Mouse (Mus musculus) CH12.LX (cell line): Measurements from ENCODE around the gene Olfr718-ps1. TPM values are rescaled to one million over a fixed set of nuclear protein-coding genes. Genes with fewer than 3 reads are reported as not detected.

ENCODE experiments used
- DNase-seq: peaks from one replicate; pipeline ENCODE4 v3.0.0-alpha.2; 2013; ENCODE audit errors: extremely low read depth
- H3K27ac ChIP-seq: 2 replicates; pipeline ENCODE4 v1.5.1; 2012; ENCODE audit warnings: low read depth, mild to moderate bottlenecking, control low read depth, moderate library complexity; ENCODE audit not compliant: insufficient read depth
- H3K27me3 ChIP-seq: replicated peaks from 2 replicates; pipeline ENCODE3; 2012; ENCODE audit warnings: inconsistent platforms
- H3K36me3 ChIP-seq, 2 experiments: replicated peaks in 1 of 2; 2 replicates each; pipeline versions ENCODE3 to v1.6.1; 2012; ENCODE audit warnings: inconsistent platforms in 1 of 2, low read length in 1 of 2, mild to moderate bottlenecking in 1 of 2, mixed read lengths in 1 of 2, moderate library complexity in 1 of 2; ENCODE audit not compliant: control insufficient read depth in 1 of 2, insufficient read depth in 1 of 2
- H3K4me1 ChIP-seq, 2 experiments: 2 replicates each; pipeline ENCODE4 v1.6.1; 2012; ENCODE audit warnings: inconsistent platforms in 1 of 2, moderate library complexity in 1 of 2; ENCODE audit not compliant: insufficient read depth in 2 of 2, control insufficient read depth in 1 of 2
- H3K4me2 ChIP-seq: 2 replicates; pipeline ENCODE4 v1.6.1; 2012; ENCODE audit warnings: low read depth, mild to moderate bottlenecking, control low read depth; ENCODE audit not compliant: poor library complexity, insufficient read depth, severe bottlenecking
- H3K4me3 ChIP-seq, 3 experiments: fragments of 150-350 bp in 1 of 3; sonication (generic) in 1 of 3; replicated peaks in 1 of 3; 2 replicates each; pipeline versions ENCODE3 to v1.5.1; 2011 to 2012; ENCODE audit warnings: low read depth in 2 of 3, low read length in 2 of 3, mild to moderate bottlenecking in 2 of 3, moderate library complexity in 2 of 3, control low read depth in 1 of 3, improper control_type of control experiment in 1 of 3, inconsistent platforms in 1 of 3, mixed read lengths in 1 of 3; ENCODE audit not compliant: poor library complexity in 1 of 3
- H3K79me2 ChIP-seq: replicated peaks from 2 replicates; pipeline ENCODE4 v1.6.1; 2012; ENCODE audit warnings: mild to moderate bottlenecking, moderate library complexity; ENCODE audit not compliant: control insufficient read depth, poor library complexity, insufficient read depth, severe bottlenecking; ENCODE audit errors: extremely low read depth
- H3K9ac ChIP-seq: 2 replicates; pipeline ENCODE4 v1.6.1; 2012; ENCODE audit warnings: low read depth, mild to moderate bottlenecking, control low read depth, moderate library complexity; ENCODE audit not compliant: insufficient read depth
- H3K9me3 ChIP-seq: replicated peaks from 2 replicates; pipeline ENCODE3; 2012; ENCODE audit warnings: low read length, inconsistent platforms, mixed read lengths
- BHLHE40 ChIP-seq: IDR thresholded peaks from 2 replicates; pipeline ENCODE4 v1.6.1; 2011; ENCODE audit warnings: mild to moderate bottlenecking, low read depth, low read length, improper control_type of control experiment
- CHD1 ChIP-seq: IDR thresholded peaks from 2 replicates; pipeline ENCODE4 v1.6.1; 2012; ENCODE audit warnings: low read depth, low read length, improper control_type of control experiment, inconsistent platforms
- CHD2 ChIP-seq: IDR thresholded peaks from 2 replicates; pipeline ENCODE4 v1.6.1; 2011; ENCODE audit warnings: low read length, improper control_type of control experiment
- CTCF ChIP-seq, 2 experiments: IDR thresholded peaks in 1 of 2; conservative IDR thresholded peaks in 1 of 2; 2 replicates each; pipeline ENCODE4 v1.5.1; 2011 to 2012; ENCODE audit warnings: low read depth in 2 of 2, low read length in 2 of 2, improper control_type of control experiment in 1 of 2, inconsistent platforms in 1 of 2, mild to moderate bottlenecking in 1 of 2, moderate library complexity in 1 of 2
- E2F4 ChIP-seq: IDR thresholded peaks from 2 replicates; pipeline ENCODE4 v1.6.1; 2011; ENCODE audit warnings: low read depth, low read length, improper control_type of control experiment; ENCODE audit not compliant: insufficient replicate concordance
- ELF1 ChIP-seq: IDR thresholded peaks from 2 replicates; pipeline ENCODE4 v1.6.1; 2014; ENCODE audit warnings: low read depth, mild to moderate bottlenecking, inconsistent platforms, low read length, improper control_type of control experiment
- EP300 ChIP-seq: IDR thresholded peaks from 2 replicates; pipeline ENCODE4 v1.6.1; 2011; ENCODE audit warnings: low read length, improper control_type of control experiment
- ETS1 ChIP-seq: conservative IDR thresholded peaks from 2 replicates; pipeline ENCODE4 v1.6.1; 2012; ENCODE audit warnings: low read depth, mild to moderate bottlenecking, inconsistent platforms, low read length, improper control_type of control experiment, moderate library complexity
- GABPA ChIP-seq: IDR thresholded peaks from 2 replicates; pipeline ENCODE4 v1.6.1; 2012; ENCODE audit warnings: low read depth, low read length, improper control_type of control experiment, inconsistent platforms; ENCODE audit not compliant: insufficient replicate concordance
- HCFC1 ChIP-seq: IDR thresholded peaks from 2 replicates; pipeline ENCODE4 v1.6.1; 2012; ENCODE audit warnings: low read depth, mild to moderate bottlenecking, inconsistent platforms, low read length, improper control_type of control experiment
- IRF4 ChIP-seq: IDR thresholded peaks from 2 replicates; pipeline ENCODE4 v1.6.1; 2014; ENCODE audit warnings: low read depth, mild to moderate bottlenecking, inconsistent platforms, low read length, improper control_type of control experiment
- JUN ChIP-seq: IDR thresholded peaks from 2 replicates; pipeline ENCODE4 v1.6.1; 2011; ENCODE audit warnings: low read depth, mild to moderate bottlenecking, low read length, improper control_type of control experiment, moderate library complexity; ENCODE audit not compliant: insufficient read depth
- JUND ChIP-seq: conservative IDR thresholded peaks from 2 replicates; pipeline ENCODE4 v1.6.1; 2011; ENCODE audit warnings: low read depth, low read length, improper control_type of control experiment
- KAT2A ChIP-seq: IDR thresholded peaks from 2 replicates; pipeline ENCODE4 v1.6.1; 2012; ENCODE audit warnings: low read length, improper control_type of control experiment, inconsistent platforms; ENCODE audit not compliant: insufficient replicate concordance
- MAFK ChIP-seq: IDR thresholded peaks from 2 replicates; pipeline ENCODE4 v1.6.1; 2011; ENCODE audit warnings: low read length, improper control_type of control experiment; ENCODE audit not compliant: insufficient replicate concordance
- MAX ChIP-seq: IDR thresholded peaks from 2 replicates; pipeline ENCODE4 v1.6.1; 2011; ENCODE audit warnings: low read length, improper control_type of control experiment
- MAZ ChIP-seq: IDR thresholded peaks from 2 replicates; pipeline ENCODE4 v1.6.1; 2012; ENCODE audit warnings: low read depth, mild to moderate bottlenecking, inconsistent platforms, low read length, improper control_type of control experiment, moderate library complexity
- MEF2A ChIP-seq: IDR thresholded peaks from 2 replicates; pipeline ENCODE4 v1.6.1; 2014; ENCODE audit warnings: low read depth, mild to moderate bottlenecking, inconsistent platforms, low read length, improper control_type of control experiment, borderline replicate concordance
- MXI1 ChIP-seq: IDR thresholded peaks from 2 replicates; pipeline ENCODE4 v1.6.1; 2011; ENCODE audit warnings: mild to moderate bottlenecking, low read depth, low read length, improper control_type of control experiment
- MYC ChIP-seq: IDR thresholded peaks from 2 replicates; pipeline ENCODE4 v1.6.1; 2011; ENCODE audit warnings: low read depth, mild to moderate bottlenecking, improper control_type of control experiment, low read length
- NELFE ChIP-seq: IDR thresholded peaks from 2 replicates; pipeline ENCODE4 v1.6.1; 2011; ENCODE audit warnings: low read depth, low read length, improper control_type of control experiment
- NRF1 ChIP-seq: IDR thresholded peaks from 2 replicates; pipeline ENCODE4 v1.6.1; 2014; ENCODE audit warnings: low read depth, mild to moderate bottlenecking, inconsistent platforms, low read length, improper control_type of control experiment, moderate library complexity
- PAX5 ChIP-seq: IDR thresholded peaks from 2 replicates; pipeline ENCODE4 v1.6.1; 2012; ENCODE audit warnings: low read length, inconsistent platforms, mixed read lengths
- POLR2A ChIP-seq: IDR thresholded peaks from 2 replicates; pipeline ENCODE4 v1.6.1; 2011; ENCODE audit warnings: low read depth, mild to moderate bottlenecking, improper control_type of control experiment, low read length
- POLR2AphosphoS2 ChIP-seq: IDR thresholded peaks from 2 replicates; pipeline ENCODE4 v1.6.1; 2011; ENCODE audit warnings: low read depth, low read length, improper control_type of control experiment
- RAD21 ChIP-seq: IDR thresholded peaks from 2 replicates; pipeline ENCODE4 v1.6.1; 2011; ENCODE audit warnings: low read depth, mild to moderate bottlenecking, low read length, improper control_type of control experiment, moderate library complexity
- RCOR1 ChIP-seq: conservative IDR thresholded peaks from 2 replicates; pipeline ENCODE4 v1.6.1; 2012; ENCODE audit warnings: low read depth, mild to moderate bottlenecking, inconsistent platforms, low read length, improper control_type of control experiment
- SIN3A ChIP-seq: IDR thresholded peaks from 2 replicates; pipeline ENCODE4 v1.6.1; 2012; ENCODE audit warnings: low read length, improper control_type of control experiment, inconsistent platforms
- SMC3 ChIP-seq: IDR thresholded peaks from 2 replicates; pipeline ENCODE4 v1.6.1; 2011; ENCODE audit warnings: low read depth, low read length, improper control_type of control experiment
- TBP ChIP-seq: conservative IDR thresholded peaks from 2 replicates; pipeline ENCODE4 v1.6.1; 2011; ENCODE audit warnings: low read depth, low read length, improper control_type of control experiment
- TCF12 ChIP-seq: IDR thresholded peaks from 2 replicates; pipeline ENCODE4 v1.6.1; 2014; ENCODE audit warnings: low read depth, mild to moderate bottlenecking, inconsistent platforms, low read length, improper control_type of control experiment
- UBTF ChIP-seq: IDR thresholded peaks from 2 replicates; pipeline ENCODE4 v1.6.1; 2012; ENCODE audit warnings: low read depth, mild to moderate bottlenecking, inconsistent platforms, low read length, improper control_type of control experiment, moderate library complexity
- USF1 ChIP-seq: IDR thresholded peaks from 2 replicates; pipeline ENCODE4 v1.6.1; 2014; ENCODE audit warnings: low read depth, mild to moderate bottlenecking, inconsistent platforms, low read length, improper control_type of control experiment
- USF2 ChIP-seq: conservative IDR thresholded peaks from 2 replicates; pipeline ENCODE4 v1.6.1; 2011; ENCODE audit warnings: low read depth, low read length, improper control_type of control experiment
- ZC3H11A ChIP-seq: IDR thresholded peaks from 2 replicates; pipeline ENCODE4 v1.6.1; 2012; ENCODE audit warnings: low read depth, mild to moderate bottlenecking, inconsistent platforms, low read length, improper control_type of control experiment
- ZKSCAN1 ChIP-seq: IDR thresholded peaks from 2 replicates; pipeline ENCODE4 v1.6.1; 2012; ENCODE audit warnings: low read depth, inconsistent platforms, low read length, improper control_type of control experiment, borderline replicate concordance
- ZMIZ1 ChIP-seq: IDR thresholded peaks from 2 replicates; pipeline ENCODE4 v1.6.1; 2012; ENCODE audit warnings: low read depth, mild to moderate bottlenecking, inconsistent platforms, low read length, improper control_type of control experiment
- ZNF384 ChIP-seq: IDR thresholded peaks from 2 replicates; pipeline ENCODE4 v1.6.1; 2012; ENCODE audit warnings: low read depth, low read length, improper control_type of control experiment, inconsistent platforms
- dilution Hi-C: fragments of 300-500 bp; cut with MboI; formaldehyde crosslinking; loops from 2 replicates; pipeline ENCODE4 v1.14.3; 2020; ENCODE audit warnings: low sequenced_read_pairs; ENCODE audit not compliant: extremely low pct_unique_long_range_greater_than_20kb, extremely low pct_ligation_motif_present
- in situ Hi-C: fragments of 300-500 bp; cut with MboI; formaldehyde crosslinking; loops from 3 replicates; pipeline ENCODE4 v1.14.3; 2019; ENCODE audit warnings: low sequenced_read_pairs, low pct_ligation_motif_present, low pct_unique_long_range_greater_than_20kb, mixed read lengths
- polyA plus RNA-seq: library from polyadenylated mRNA; unstranded; fragments of >175 nt; gene quantifications from 2 replicates; pipeline ENCODE4 v1.2.1, GENCODE M21; 2012; ENCODE audit warnings: low read depth; ENCODE audit not compliant: insufficient read length
- total RNA-seq, 2 experiments: library from RNA; depleted of rRNA; stranded (reverse); fragments of 300-350 nt in 1 of 2; fragments of >200 nt in 1 of 2; gene quantifications; 2 replicates each; pipeline ENCODE4 v1.2.3; 2012 to 2014

Gene Olfr718-ps1
- total and polyA plus RNA-seq, 3 experiments: not detected

GRCm38 (mm10) chr5:143180255-143181076 lies 33.1 kb upstream of the Olfr718-ps1 start, which contains the start of the genes Rbak and Spdye4b:
Gene Rbak, minus strand, starts transcription at chr5:143180775.
Gene Spdye4b, plus strand, starts transcription at chr5:143181017.
- TF ChIP-seq E2F4 (no peak; the same call in 1 of the 2 replicates), ELF1 (peak; percentile 99), POLR2A (peak; percentile 83), TCF12 (peak; percentile 81), CTCF (conservative IDR thresholded peaks at IDR 0.05 in 1 of 2, IDR thresholded peaks at IDR 0.05 in 1 of 2; ENCODE audit: low read depth in 2 of 2, low read length in 2 of 2) (no peak), NELFE (peak; percentile 89), ZMIZ1 (peak; percentile 30; the same call in 1 of the 2 replicates), IRF4 (no peak), MXI1 (peak; percentile 65), TBP (0 out of 2 replicates have a peak, but pooled peaks have one; percentile 56), KAT2A (peak; percentile 75; the same call in 1 of the 2 replicates), MAZ (no peak), USF1 (no peak), JUN (no peak), CHD2 (0 out of 2 replicates have a peak, but pooled peaks have one; percentile 59), SMC3 (no peak), PAX5 (no peak), MAFK (no peak), UBTF (no peak), HCFC1 (peak; percentile 95), NRF1 (peak; percentile 98), RAD21 (no peak), ZNF384 (no peak), CHD1 (no peak), POLR2AphosphoS2 (no peak), EP300 (no peak), JUND (no peak), SIN3A (peak; percentile 87), BHLHE40 (peak; percentile 63), ZKSCAN1 (no peak), USF2 (no peak), ETS1 (no peak), ZC3H11A (no peak), RCOR1 (no peak), GABPA (no peak; the same call in 1 of the 2 replicates), MEF2A (peak; percentile 57; the same call in 1 of the 2 replicates), MYC (peak; percentile 67; the same call in 1 of the 2 replicates), MAX (peak; percentile 83)
- TF ChIP-seq, all 38 proteins: peak for 16
- H3K27ac ChIP-seq: peak within 1 kb of the TSS; percentile 32
- peak; percentile 95 for DNase-seq
- peaks cover 0 to 12% of the 10 kb centered on the region in 2 experiments; a peak in 2 of 4 replicates for H3K4me1 ChIP-seq
- peak within 1 kb of the TSS; percentile 71 to 89 (median 85) for H3K4me3 ChIP-seq
- no peaks in the 10 kb centered on the region; the same call in 1 of the 2 replicates for H3K79me2 ChIP-seq
- H3K9me3 ChIP-seq: peaks cover 11% of the 10 kb centered on the region
- peak within 1 kb of the TSS; percentile 79 for H3K9ac ChIP-seq
- H3K4me2 ChIP-seq: peak within 1 kb of the TSS; percentile 90
- dilution Hi-C loops: no loop called here
- peaks cover 23 to 34% of the 10 kb centered on the region in 2 experiments for H3K36me3 ChIP-seq
- in situ Hi-C loops: loop anchor here (5.0 kb wide), 1 partner anchor 57 kb away; the partner anchor contains the start of gene Zfp12
- H3K27me3 ChIP-seq: peaks cover 11% of the 10 kb centered on the region
